Mouse (Mus musculus) liver, postnatal 0 days (tissue): ENCODE measurements around the gene Grb14.

Experiments used
- CTCF ChIP-seq: sonication (generic); IDR thresholded peaks from 2 replicates; pipeline ENCODE4 v1.5.1; 2016; ENCODE audit warnings: antibody characterized with exemption, low read depth
- EP300 ChIP-seq: IDR thresholded peaks from 2 replicates; pipeline ENCODE4 v1.6.1; 2016; ENCODE audit warnings: antibody characterized with exemption, low read depth, mild to moderate bottlenecking

GRCm38 (mm10) chr2:64962196-64962595 lies 62.6 kb downstream of the Grb14 start:
- TF ChIP-seq CTCF (no peak), EP300 (no peak)
